Mouse (Mus musculus): Measurements from ENCODE around the gene Dchs1.

Gene Dchs1

GRCm38 (mm10) chr7:105787285-105788140 is at the start of gene Dchs1:
Dchs1 (minus strand) TSS chr7:105787654.
- in situ Hi-C loops (cut with MboI; ENCODE audit: low sequenced_read_pairs), result no loop called here

GRCm38 (mm10) chr7:105824281-105824680 is 36.8 kb upstream of the Dchs1 start:
- in situ Hi-C loops (cut with MboI; ENCODE audit: low sequenced_read_pairs), result no loop called here

- in situ Hi-C loops (cut with MboI; ENCODE audit: low sequenced_read_pairs), result loop anchor here (5.0 kb wide), 1 partner anchor 91 kb away; no protein-coding TSS in a partner anchor
These were observed 31.0 kb upstream of the Dchs1 start for GRCm38 (mm10) chr7:105818483-105818882.

- in situ Hi-C loops (cut with MboI; ENCODE audit: low sequenced_read_pairs), result loop anchor here (5.0 kb wide), 1 partner anchor 89 kb away; no protein-coding TSS in a partner anchor
These were observed 29.3 kb upstream of the Dchs1 start for GRCm38 (mm10) chr7:105816736-105817135.

GRCm38 (mm10) chr7:105813326-105813725 is 25.9 kb upstream of the Dchs1 start:
- in situ Hi-C loops (cut with MboI; ENCODE audit: low sequenced_read_pairs), result no loop called here

GRCm38 (mm10) chr7:105812566-105812965 is 25.1 kb upstream of the Dchs1 start:
- in situ Hi-C loops (cut with MboI; ENCODE audit: low sequenced_read_pairs), result no loop called here

GRCm38 (mm10) chr7:105811516-105811915 is 24.1 kb upstream of the Dchs1 start:
- in situ Hi-C loops (cut with MboI; ENCODE audit: low sequenced_read_pairs), result no loop called here

GRCm38 (mm10) chr7:105810877-105811489 is 23.5 kb upstream of the Dchs1 start, which contains the start of gene Mrpl17:
Mrpl17 (minus strand) TSS chr7:105811099.
- in situ Hi-C loops (cut with MboI; ENCODE audit: low sequenced_read_pairs), result no loop called here

GRCm38 (mm10) chr7:105810280-105810876 is 22.9 kb upstream of the Dchs1 start:
- in situ Hi-C loops (cut with MboI; ENCODE audit: low sequenced_read_pairs), result no loop called here

- in situ Hi-C loops (cut with MboI; ENCODE audit: low sequenced_read_pairs), result no loop called here
These were observed 22.4 kb upstream of the Dchs1 start for GRCm38 (mm10) chr7:105809836-105810235.

GRCm38 (mm10) chr7:105808385-105808784 is 20.9 kb upstream of the Dchs1 start:
- in situ Hi-C loops (cut with MboI; ENCODE audit: low sequenced_read_pairs), result no loop called here

GRCm38 (mm10) chr7:105806716-105807115 is 19.3 kb upstream of the Dchs1 start:
- in situ Hi-C loops (cut with MboI; ENCODE audit: low sequenced_read_pairs), result no loop called here

- in situ Hi-C loops (cut with MboI; ENCODE audit: low sequenced_read_pairs), result no loop called here
These were observed 18.7 kb upstream of the Dchs1 start for GRCm38 (mm10) chr7:105806125-105806524.

- in situ Hi-C loops (cut with MboI; ENCODE audit: low sequenced_read_pairs), result no loop called here
These were observed 16.0 kb upstream of the Dchs1 start for GRCm38 (mm10) chr7:105803428-105803827.

- in situ Hi-C loops (cut with MboI; ENCODE audit: low sequenced_read_pairs), result no loop called here
These were observed 15.3 kb upstream of the Dchs1 start for GRCm38 (mm10) chr7:105802771-105803170.

GRCm38 (mm10) chr7:105802312-105802711 is 14.9 kb upstream of the Dchs1 start:
- in situ Hi-C loops (cut with MboI; ENCODE audit: low sequenced_read_pairs), result no loop called here

- in situ Hi-C loops (cut with MboI; ENCODE audit: low sequenced_read_pairs), result no loop called here
These were observed 9.5 kb upstream of the Dchs1 start for GRCm38 (mm10) chr7:105796972-105797371.

- in situ Hi-C loops (cut with MboI; ENCODE audit: low sequenced_read_pairs), result no loop called here
These were observed 8.4 kb upstream of the Dchs1 start for GRCm38 (mm10) chr7:105795759-105796366.

GRCm38 (mm10) chr7:105793701-105794100 is 6.2 kb upstream of the Dchs1 start:
- in situ Hi-C loops (cut with MboI; ENCODE audit: low sequenced_read_pairs), result no loop called here

GRCm38 (mm10) chr7:105791147-105791546 is 3.7 kb upstream of the Dchs1 start:
- in situ Hi-C loops (cut with MboI; ENCODE audit: low sequenced_read_pairs), result no loop called here

Data from CH12F3 (cell line).